Mouse (Mus musculus) small intestine, adult 2 months (tissue): ENCODE data around the gene Degs2.

Source experiments
- CTCF ChIP-seq: fragments of 200-500 bp; IDR thresholded peaks from 2 replicates; pipeline ENCODE4 v1.5.1; 2012; ENCODE audit warnings: low read depth, mild to moderate bottlenecking, control low read depth, inconsistent platforms, low read length, moderate library complexity, mixed read lengths; ENCODE audit not compliant: insufficient replicate concordance, insufficient read length; ENCODE audit errors: extremely low read depth
- POLR2A ChIP-seq: fragments of 200-500 bp; IDR thresholded peaks from 2 replicates; pipeline ENCODE4 v1.6.1; 2012; ENCODE audit warnings: low read depth, mild to moderate bottlenecking, control low read depth, inconsistent platforms, low read length, moderate library complexity

GRCm38 (mm10) chr12:108750226-108750625 is 48.1 kb upstream of the Degs2 start:
- TF ChIP-seq POLR2A (no peak), CTCF (no peak)
